Mouse (Mus musculus) stomach, postnatal 0 days (tissue): ENCODE measurements around the gene Rit1.

ENCODE experiments used
- CTCF ChIP-seq: IDR thresholded peaks from 2 replicates; pipeline ENCODE4 v1.5.1; 2016; ENCODE audit warnings: antibody characterized with exemption, low read depth, mild to moderate bottlenecking, moderate library complexity
- EP300 ChIP-seq: optimal IDR thresholded peaks from 2 replicates; pipeline ENCODE3; 2016; ENCODE audit warnings: antibody characterized with exemption

- TF ChIP-seq EP300 (peak; percentile 13), CTCF (peak; percentile 54)
Measured at GRCm38 (mm10) chr3:88685958-88686451, 30.6 kb upstream of the Rit1 start.
